7 mouse cellular contexts compared by ENCODE assay signal in the genomic region with DNA sequence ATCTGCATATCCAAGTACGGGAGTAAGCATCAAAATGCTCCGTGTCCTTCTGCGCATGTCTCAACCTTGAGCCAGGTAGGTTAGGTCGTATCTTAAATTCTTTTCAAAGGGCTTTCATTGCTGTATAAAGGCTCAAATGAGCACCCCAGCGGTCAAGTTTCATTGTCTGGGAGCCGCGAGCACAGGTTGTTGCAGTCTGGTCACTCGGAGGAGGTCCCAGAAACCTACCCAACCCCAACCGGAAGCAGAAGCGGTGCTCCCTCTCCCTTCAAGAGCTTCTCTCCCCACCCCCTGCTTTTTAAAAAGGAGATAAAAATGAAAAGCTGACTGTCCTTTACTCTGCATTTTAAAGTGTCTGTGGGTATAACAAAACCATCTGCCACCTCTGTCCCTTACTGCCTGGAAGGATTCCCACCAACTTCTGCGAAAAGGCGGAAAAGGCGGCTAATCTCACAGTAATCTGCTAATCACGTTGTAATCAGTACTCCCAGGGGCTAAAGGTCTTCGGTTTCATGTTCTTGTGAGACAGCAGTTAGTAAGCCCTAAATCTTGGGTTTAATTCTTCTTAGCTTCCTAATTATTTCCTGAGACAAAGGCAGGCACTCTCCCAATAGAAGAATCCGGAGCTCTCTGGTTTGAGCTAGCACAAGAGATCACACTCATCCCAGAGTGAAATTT.
DNase-seq lines count a peak whose midpoint lies in the region; ATAC-seq and TF ChIP-seq lines count a peak whose summit lies in the region.

No protein-coding gene starts in this region.

- ATAC-seq in forebrain, embryonic 12.5 days (ENCODE audit: low FRiP score), result no peak

- H3K9me3 ChIP-seq in forebrain, embryonic 12.5 days, result no peaks in the 10 kb centered on the region

- DNase-seq in thymus, adult 2 months, result peak; percentile 10
- DNase-seq in thymus, postnatal 36 days, result no peak
- DNase-seq in kidney, postnatal 10 days, result peak; percentile 21
- peak; percentile 43 for DNase-seq in naive thymus-derived CD4-positive, alpha-beta T cell, adult 2 months (ENCODE audit: low read depth)
- no peak for DNase-seq in spleen, postnatal 36 days (ENCODE audit: low spot score in 2 of 2)
- no peak for DNase-seq in frontal cortex, postnatal 14 days (ENCODE audit: low spot score in 2 of 2)

- no peaks in the 10 kb centered on the region for H3K36me3 ChIP-seq in thymus, adult 2 months (ENCODE audit: control insufficient read depth, insufficient read depth, low read length)
- no peaks in the 10 kb centered on the region for H3K36me3 ChIP-seq in forebrain, embryonic 12.5 days (replicated peaks)

- TF ChIP-seq CTCF in thymus, adult 2 months (IDR thresholded peaks at IDR 0.05; ENCODE audit: borderline replicate concordance, control insufficient read depth, extremely low read depth, insufficient read depth, low read length, poor library complexity), result no peak

- WGBS in thymus, adult 2 months, result 20% methylated on average over 16 of the region's 16 CpGs
- 13% methylated on average over 16 of the region's 16 CpGs for WGBS in forebrain, embryonic 12.5 days

- no peak for TF ChIP-seq POLR2A in thymus, adult 2 months (IDR thresholded peaks at IDR 0.05; ENCODE audit: control insufficient read depth, extremely low read depth, insufficient read depth, low read length, poor library complexity)

- H3K4me3 ChIP-seq in thymus, adult 2 months (ENCODE audit: control insufficient read depth, insufficient read depth, low read length), result peak overlapping the region; percentile 44
- H3K4me3 ChIP-seq in forebrain, embryonic 12.5 days (replicated peaks), result peak overlapping the region; percentile 14

- H3K4me1 ChIP-seq in thymus, adult 2 months (replicated peaks; ENCODE audit: control insufficient read depth, insufficient read depth, low read length), result peaks cover 4% of the 10 kb centered on the region; the same call in 1 of the 2 replicates
- peaks cover 7% of the 10 kb centered on the region; the same call in 1 of the 2 replicates for H3K4me1 ChIP-seq in forebrain, embryonic 12.5 days

- H3K27ac ChIP-seq in thymus, adult 2 months (ENCODE audit: control insufficient read depth, insufficient read depth, low read length), result no peak overlapping the region
- no peak overlapping the region for H3K27ac ChIP-seq in forebrain, embryonic 12.5 days

- H3K9ac ChIP-seq in forebrain, embryonic 12.5 days, result no peak overlapping the region

- peak overlapping the region; percentile 36 for H3K4me2 ChIP-seq in forebrain, embryonic 12.5 days

- no peaks in the 10 kb centered on the region; the same call in 1 of the 2 replicates for H3K27me3 ChIP-seq in thymus, adult 2 months (ENCODE audit: control insufficient read depth, insufficient read depth, low read length)
- peaks cover 10% of the 10 kb centered on the region; the same call in 1 of the 2 replicates for H3K27me3 ChIP-seq in forebrain, embryonic 12.5 days

Comparison
In these comparisons a context has a peak if more than half of its experiments do, and no peak if none do; other contexts are left out.
1. DNase-seq: peak in thymus, adult 2 months (single experiment), kidney, postnatal 10 days (single experiment) and naive thymus-derived CD4-positive, alpha-beta T cell, adult 2 months (single experiment); none in thymus, postnatal 36 days (0 of 2), spleen, postnatal 36 days (0 of 2) and frontal cortex, postnatal 14 days (0 of 2).